Mouse (Mus musculus): Measurements from ENCODE around the gene Ndufs2.

GRCm38 (mm10) chr1:171285096-171285892 lies 34.1 kb upstream of the Ndufs2 start:
- TF ChIP-seq CTCF (IDR thresholded peaks at IDR 0.05; ENCODE audit: control insufficient read depth, insufficient read depth, insufficient read length), result no peak
- no peak for TF ChIP-seq USF1 (IDR thresholded peaks at IDR 0.05; ENCODE audit: low read depth)
- no peak for TF ChIP-seq MAX (IDR thresholded peaks at IDR 0.05)
- TF ChIP-seq MYOG (IDR thresholded peaks at IDR 0.05; ENCODE audit: control insufficient read depth, extremely low read depth, insufficient read length), result no peak
- TF ChIP-seq CEBPB (IDR thresholded peaks at IDR 0.05; ENCODE audit: low read depth), result no peak
- TF ChIP-seq MYOD1 (IDR thresholded peaks at IDR 0.05; ENCODE audit: control insufficient read depth, insufficient read length, low read depth), result no peak

Data from C2C12 (cell line).